Mouse (Mus musculus): ENCODE results near the gene Gm11037.

- TF ChIP-seq POLR2A (IDR thresholded peaks at IDR 0.05; ENCODE audit: low read depth, low read length) (no peak), CTCF (conservative IDR thresholded peaks at IDR 0.05; ENCODE audit: insufficient read depth, insufficient read length, low read depth, low read length) (no peak)
Measured at GRCm38 (mm10) chr2:131149254-131149578, 15.9 kb downstream of the Gm11037 start.

Measured in kidney, adult 2 months (tissue).